Mouse (Mus musculus) cerebellum, adult 2 months (tissue): ENCODE results near the gene Napa. TPM values are rescaled to one million over a fixed set of nuclear protein-coding genes. Genes with fewer than 3 reads are reported as not detected.
A peak's percentile ranks its signal among the peaks of the same experiment; 100 is the strongest.

Experiments
- DNase-seq, 2 experiments: peaks; one replicate each; pipeline ENCODE4 v3.0.0; 2021
- H3K27ac ChIP-seq: fragments of 200-500 bp; 2 replicates; pipeline ENCODE4 v1.5.1; 2012; ENCODE audit warnings: low read length, control low read depth, inconsistent platforms; ENCODE audit not compliant: insufficient read depth
- H3K27me3 ChIP-seq: fragments of 200-500 bp; 2 replicates; pipeline ENCODE4 v1.6.1; 2012; ENCODE audit warnings: inconsistent platforms, mild to moderate bottlenecking, low read length, moderate library complexity; ENCODE audit not compliant: control insufficient read depth, insufficient read depth
- H3K4me1 ChIP-seq: fragments of 200-500 bp; 2 replicates; pipeline ENCODE4 v1.6.1; 2011; ENCODE audit warnings: low read length; ENCODE audit not compliant: control insufficient read depth, insufficient read depth
- H3K4me3 ChIP-seq: fragments of 200-500 bp; replicated peaks from 2 replicates; pipeline ENCODE3; 2011; ENCODE audit warnings: mild to moderate bottlenecking, low read depth, low read length, control low read depth; ENCODE audit not compliant: insufficient read depth
- CTCF ChIP-seq: fragments of 200-500 bp; IDR thresholded peaks from 2 replicates; pipeline ENCODE4 v1.5.1; 2011; ENCODE audit warnings: low read depth, mild to moderate bottlenecking, control low read depth, low read length, moderate library complexity, borderline replicate concordance; ENCODE audit not compliant: insufficient read depth
- POLR2A ChIP-seq: fragments of 200-500 bp; IDR thresholded peaks from 2 replicates; pipeline ENCODE4 v1.6.1; 2011; ENCODE audit warnings: low read length, control low read depth, borderline replicate concordance; ENCODE audit not compliant: insufficient read depth
- WGBS: fragments of 180-500 bp; shearing (Covaris S2); methylation state at CpG from one replicate; pipeline ENCODE4 v1.1.7; 2018; 5-methylcytosine and 5-hydroxymethylcytosine counted together
- polyA plus RNA-seq: library from polyadenylated mRNA; depleted of rRNA; stranded (reverse); fragments of >200 nt; gene quantifications from 2 replicates; pipeline ENCODE4 v1.2.3, GENCODE M21; 2012

The Napa gene
- polyA plus RNA-seq, 1 experiment, result 447 TPM

DNA sequence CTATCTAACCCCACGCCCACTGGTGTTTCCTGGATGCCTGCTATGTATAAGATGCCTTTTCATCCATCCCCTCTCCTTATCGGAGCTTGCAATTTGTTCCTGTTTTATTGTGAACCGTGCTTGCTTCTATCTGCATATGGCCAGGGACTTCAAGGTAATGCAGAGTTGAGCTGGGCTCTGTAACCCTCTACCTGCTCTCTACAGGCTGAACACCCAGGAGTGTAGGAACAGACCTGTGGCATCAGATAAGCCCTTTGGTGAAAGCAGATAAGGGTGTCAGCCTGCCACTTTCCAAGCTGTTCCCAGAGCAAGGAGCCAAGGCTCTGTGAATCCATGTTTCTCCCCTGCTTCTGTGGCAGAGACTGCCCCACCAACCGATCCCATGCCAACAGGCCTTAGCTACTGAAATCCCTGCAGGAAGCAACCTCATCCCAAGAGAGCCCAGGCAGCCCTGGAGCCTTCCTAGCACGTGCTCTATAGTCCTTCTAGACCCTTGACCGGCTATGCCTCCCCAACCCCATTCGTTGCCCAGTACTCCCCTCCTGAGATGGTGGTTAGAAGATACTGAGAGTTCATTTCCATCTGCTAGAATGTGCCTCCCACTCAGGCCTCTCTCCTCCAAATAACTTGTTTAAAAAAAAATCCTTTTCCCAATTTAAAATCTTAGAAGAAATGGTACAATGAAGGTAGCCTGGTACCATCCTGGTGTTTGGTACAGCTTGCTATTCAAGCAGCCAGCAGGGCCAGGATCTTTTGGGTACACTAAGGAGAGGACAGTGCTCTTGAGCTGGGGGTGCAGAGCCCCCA lies 13.2 kb downstream of the Napa start:
- Histone ChIP-seq H3K27me3 (no peaks in the 10 kb centered on the region), H3K4me3 (no peak overlapping the region), H3K4me1 (peaks cover 57% of the 10 kb centered on the region), H3K27ac (0 out of 2 replicates have a peak overlapping the region, but pooled peaks have one; percentile 59)
- DNase-seq, result no peak
- no peak for TF ChIP-seq CTCF
- no peak for TF ChIP-seq POLR2A
- 70% methylated on average over 7 of the region's 7 CpGs for WGBS

GRCm38 (mm10) chr7:16116418-16116817 lies 18.2 kb downstream of the Napa start:
- TF ChIP-seq POLR2A (no peak), CTCF (no peak)
- Histone ChIP-seq H3K27ac (no peak overlapping the region), H3K27me3 (no peaks in the 10 kb centered on the region), H3K4me3 (no peak overlapping the region), H3K4me1 (peaks cover 28% of the 10 kb centered on the region)
- WGBS, result 79% methylated on average over 7 of the region's 7 CpGs
- DNase-seq, result no peak

- no peak overlapping the region for H3K4me3 ChIP-seq
- H3K4me1 ChIP-seq, result peaks cover 23% of the 10 kb centered on the region
- no peaks in the 10 kb centered on the region for H3K27me3 ChIP-seq
- peak; percentile 61 to 72 for DNase-seq
- TF ChIP-seq POLR2A (no peak), CTCF (no peak)
- 45% methylated on average over 3 of the region's 3 CpGs for WGBS
- no peak overlapping the region for H3K27ac ChIP-seq
These were observed 18.8 kb downstream of the Napa start for GRCm38 (mm10) chr7:16117100-16117499.

DNA sequence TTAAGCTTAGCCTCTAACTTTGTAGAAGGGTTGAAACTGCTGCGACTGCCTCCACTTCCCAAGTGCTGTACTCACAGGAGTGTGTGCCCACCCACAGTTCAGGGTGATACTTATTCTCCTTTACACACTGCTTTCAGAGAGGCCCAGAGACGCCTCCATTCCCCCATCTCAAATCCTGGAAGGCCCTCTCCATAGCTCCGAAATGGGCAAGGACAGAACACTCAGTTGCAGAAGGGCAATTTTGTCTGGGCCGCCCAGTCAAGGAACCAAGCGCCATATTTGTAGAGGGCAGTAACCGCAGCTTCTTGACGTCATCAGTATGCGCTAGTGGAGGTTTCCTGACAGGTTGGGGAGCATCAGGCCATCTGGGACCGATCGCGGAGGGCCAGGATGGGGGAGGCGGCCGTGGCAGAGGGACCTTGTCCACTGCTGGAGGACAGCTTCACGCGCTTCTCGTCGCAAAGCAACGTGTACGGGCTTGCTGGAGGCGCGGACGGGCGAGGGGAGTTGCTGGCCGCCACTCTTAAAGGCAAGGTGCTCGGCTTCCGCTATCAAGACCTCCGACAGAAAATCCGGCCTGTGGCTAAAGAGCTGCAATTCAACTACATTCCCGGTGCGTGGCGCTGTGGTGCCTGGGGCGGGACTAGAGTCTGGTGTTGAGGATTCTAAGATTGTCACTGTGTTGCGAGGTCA lies 21.5 kb downstream of the Napa start, which contains the start of gene Kptn:
Kptn (plus strand) TSS at position 327 of the 693 bp plus-strand sequence.
- Histone ChIP-seq H3K27ac (peak within 1 kb of the TSS; percentile 62), H3K27me3 (no peaks in the 10 kb centered on the region), H3K4me1 (peaks cover 16% of the 10 kb centered on the region), H3K4me3 (peak within 1 kb of the TSS; percentile 59)
- DNase-seq, result peak; percentile 91 to 98
- WGBS, result 1% methylated on average over 33 of the region's 33 CpGs
- TF ChIP-seq POLR2A (peak; percentile 39; the same call in 1 of the 2 replicates), CTCF (peak; percentile 95)

DNA sequence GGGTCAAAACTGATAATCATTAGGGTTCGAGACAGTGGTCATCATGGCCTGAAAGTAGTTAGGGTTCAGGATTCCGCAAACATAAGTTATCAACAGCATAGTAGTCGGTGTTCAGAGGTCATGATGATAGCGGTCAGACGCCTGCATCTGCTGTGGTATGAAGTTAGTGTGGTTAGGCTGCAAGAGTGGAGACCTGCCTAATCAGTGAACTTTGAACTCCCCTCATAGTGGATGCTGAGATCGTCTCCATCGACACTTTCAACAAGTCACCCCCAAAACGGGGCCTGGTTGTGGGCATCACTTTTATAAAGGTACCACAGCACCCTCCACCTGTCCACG lies 22.0 kb downstream of the Napa start:
- Histone ChIP-seq H3K27ac (no peak overlapping the region), H3K4me3 (peak overlapping the region; percentile 59), H3K4me1 (peaks cover 16% of the 10 kb centered on the region), H3K27me3 (no peaks in the 10 kb centered on the region)
- WGBS, result 41% methylated on average over 9 of the region's 9 CpGs
- TF ChIP-seq POLR2A, result no peak
- no peak for TF ChIP-seq CTCF
- DNase-seq, result no peak

GRCm38 (mm10) chr7:16125829-16126228 lies 27.6 kb downstream of the Napa start:
- TF ChIP-seq CTCF (0 out of 2 replicates have a peak, but pooled peaks have one; percentile 25), POLR2A (no peak)
- WGBS, result 19% methylated on average over 9 of the region's 9 CpGs
- peak in 1 of 2 experiments; percentile 45 for DNase-seq
- Histone ChIP-seq H3K27me3 (no peaks in the 10 kb centered on the region), H3K4me3 (no peak overlapping the region), H3K27ac (peak overlapping the region; percentile 20; the same call in 1 of the 2 replicates), H3K4me1 (peaks cover 25% of the 10 kb centered on the region)

DNA sequence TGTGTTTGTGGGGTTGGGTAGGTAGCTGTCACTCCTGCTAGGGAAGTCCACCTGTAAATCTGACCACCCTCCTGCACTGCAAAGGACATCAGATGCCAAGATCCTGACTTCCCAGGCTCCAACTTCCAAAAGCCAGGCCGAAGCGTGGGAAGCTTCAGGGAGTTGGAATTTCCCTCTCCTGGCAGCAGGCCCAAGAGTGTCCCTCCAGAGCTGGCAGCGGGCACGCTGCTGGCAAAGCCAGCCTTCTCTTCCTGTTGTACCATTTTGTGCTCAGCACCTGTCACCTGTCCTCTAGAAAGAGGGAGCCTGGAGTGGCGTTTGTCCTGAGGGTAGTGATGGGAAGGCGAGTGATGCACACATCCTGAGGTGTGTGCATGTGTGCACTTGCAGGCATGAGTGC lies 30.1 kb downstream of the Napa start:
- Histone ChIP-seq H3K27ac (peak overlapping the region; percentile 96), H3K4me1 (peaks cover 25% of the 10 kb centered on the region), H3K27me3 (no peaks in the 10 kb centered on the region), H3K4me3 (peak overlapping the region; percentile 97)
- no peak for TF ChIP-seq CTCF
- TF ChIP-seq POLR2A, result peak; percentile 57; the same call in 1 of the 2 replicates
- peak; percentile 95 to 97 for DNase-seq
- 6% methylated on average over 6 of the region's 6 CpGs for WGBS

GRCm38 (mm10) chr7:16128899-16129298 lies 30.6 kb downstream of the Napa start:
- H3K4me1 ChIP-seq, result peaks cover 30% of the 10 kb centered on the region
- no peak for TF ChIP-seq CTCF
- TF ChIP-seq POLR2A, result no peak
- peak overlapping the region; percentile 96 for H3K27ac ChIP-seq
- H3K4me3 ChIP-seq, result peak overlapping the region; percentile 97
- no peak for DNase-seq
- 17% methylated on average over 5 of the region's 5 CpGs for WGBS
- H3K27me3 ChIP-seq, result no peaks in the 10 kb centered on the region
